Mouse (Mus musculus): ENCODE measurements around the gene Naa38. TPM values are rescaled to one million over a fixed set of nuclear protein-coding genes. Genes with fewer than 3 reads are reported as not detected.
A peak's percentile ranks its signal among the peaks of the same experiment; 100 is the strongest.
"Not testable (repeated sequence)": the region's sequence is repeated elsewhere in the genome, so short reads cannot be mapped to it uniquely, and the experiment has no call there.

Naa38 gene
- polyA plus RNA-seq, 1 experiment from 2014 or later = 179 TPM

DNA sequence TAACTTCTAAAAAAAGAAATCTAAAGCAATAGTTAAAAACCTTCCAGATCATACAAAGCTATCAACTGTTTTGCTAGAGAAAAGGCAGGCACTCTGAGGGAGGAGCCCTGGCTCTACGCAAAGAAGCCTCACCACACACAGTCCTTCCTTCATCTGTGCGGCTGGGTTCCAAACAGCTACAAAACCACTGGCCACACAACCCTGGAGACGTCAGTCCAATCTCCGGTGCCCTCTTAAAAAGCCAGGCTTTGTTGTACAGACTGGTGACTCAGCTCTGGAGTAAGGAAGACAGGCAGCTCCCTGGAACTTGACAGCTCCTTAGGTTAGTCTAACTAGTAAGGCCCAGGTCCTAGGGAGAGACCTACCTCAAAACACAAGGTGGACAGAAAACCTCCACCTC is 19.6 kb upstream of the Naa38 start:
- Histone ChIP-seq H3K4me1 (peaks cover 19% of the 10 kb centered on the region), H3K9me3 (no peaks in the 10 kb centered on the region), H3K36me3 (peaks cover 10% of the 10 kb centered on the region; the same call in 1 of the 2 replicates), H3K4me3 (replicated peaks) (no peak overlapping the region), H3K27me3 (replicated peaks) (no peaks in the 10 kb centered on the region), H3K9ac (no peak overlapping the region), H3K4me2 (no peak overlapping the region), H3K27ac (no peak overlapping the region)
- ATAC-seq (ENCODE audit: insufficient read depth, low FRiP score, low read depth) = no peak
- WGBS = 85% methylated on average over 4 of the region's 4 CpGs

GRCm38 (mm10) chr11:69377766-69378165 is 17.5 kb upstream of the Naa38 start:
- H3K27ac ChIP-seq = no peak overlapping the region
- no peaks in the 10 kb centered on the region for H3K9me3 ChIP-seq
- H3K27me3 ChIP-seq (replicated peaks) = no peaks in the 10 kb centered on the region
- peaks cover 3% of the 10 kb centered on the region; the same call in 1 of the 2 replicates for H3K4me1 ChIP-seq
- peaks cover 10% of the 10 kb centered on the region; the same call in 1 of the 2 replicates for H3K36me3 ChIP-seq
- no peak overlapping the region for H3K9ac ChIP-seq
- ATAC-seq (ENCODE audit: insufficient read depth, low FRiP score, low read depth) = 0 out of 2 replicates have a peak, but pooled peaks have one; percentile 54
- H3K4me3 ChIP-seq (replicated peaks) = no peak overlapping the region
- H3K4me2 ChIP-seq = no peak overlapping the region
- 69% methylated on average over 3 of the region's 3 CpGs for WGBS

- H3K36me3 ChIP-seq = no peaks in the 10 kb centered on the region
- ATAC-seq (ENCODE audit: insufficient read depth, low FRiP score, low read depth) = 0 out of 2 replicates have a peak, but pooled peaks have one; percentile 10
Measured at GRCm38 (mm10) chr11:69379600-69379999, 15.7 kb upstream of the Naa38 start.

DNA sequence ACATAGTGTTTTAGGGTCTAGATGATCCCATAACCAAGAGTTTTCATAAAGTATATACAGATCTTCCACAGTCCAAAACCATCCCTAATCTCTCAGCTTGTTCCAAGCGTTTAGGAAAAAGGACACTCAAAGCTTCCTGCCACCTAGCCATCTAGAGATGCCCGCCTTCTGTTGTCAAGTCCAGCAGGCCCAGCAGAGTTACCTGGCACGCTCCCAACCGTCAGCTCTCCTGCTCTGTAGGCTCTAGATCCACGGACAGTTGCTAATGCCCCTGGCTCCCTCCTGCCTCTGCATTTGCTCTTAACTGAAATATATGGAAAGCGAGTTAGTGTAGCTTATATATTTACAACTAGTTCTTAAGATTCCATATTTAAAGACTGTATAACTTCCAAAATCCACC is 13.9 kb upstream of the Naa38 start:
- H3K36me3 ChIP-seq = no peaks in the 10 kb centered on the region
- H3K4me1 ChIP-seq = no peaks in the 10 kb centered on the region
- ATAC-seq (ENCODE audit: insufficient read depth, low FRiP score, low read depth) = no peak
- no peaks in the 10 kb centered on the region for H3K27me3 ChIP-seq (replicated peaks)
- no peaks in the 10 kb centered on the region for H3K9me3 ChIP-seq
- H3K27ac ChIP-seq = no peak overlapping the region
- H3K4me2 ChIP-seq = no peak overlapping the region
- WGBS = 80% methylated on average over 6 of the region's 6 CpGs
- H3K9ac ChIP-seq = no peak overlapping the region
- no peak overlapping the region for H3K4me3 ChIP-seq (replicated peaks)

More at GRCm38 (mm10) chr11:69379600-69379999, 15.7 kb upstream of the Naa38 start:
- 86% methylated on average over 3 of the region's 3 CpGs for WGBS
- H3K4me3 ChIP-seq (replicated peaks) = no peak overlapping the region
- H3K9ac ChIP-seq = no peak overlapping the region
- no peaks in the 10 kb centered on the region for H3K9me3 ChIP-seq
- H3K27me3 ChIP-seq (replicated peaks) = no peaks in the 10 kb centered on the region
- no peak overlapping the region for H3K4me2 ChIP-seq
- no peaks in the 10 kb centered on the region for H3K4me1 ChIP-seq
- H3K27ac ChIP-seq = no peak overlapping the region

- no peak for ATAC-seq (ENCODE audit: insufficient read depth, low FRiP score, low read depth)
Measured at GRCm38 (mm10) chr11:69382478-69383105, 12.7 kb upstream of the Naa38 start.

GRCm38 (mm10) chr11:69384979-69385378 is 10.3 kb upstream of the Naa38 start:
- Histone ChIP-seq H3K4me3 (replicated peaks) (no peak overlapping the region), H3K4me1 (0 out of 2 replicates have a peak, but pooled peaks cover 2% of the 10 kb centered on the region), H3K36me3 (no peaks in the 10 kb centered on the region), H3K4me2 (no peak overlapping the region), H3K9me3 (no peaks in the 10 kb centered on the region), H3K27me3 (replicated peaks) (no peaks in the 10 kb centered on the region), H3K9ac (no peak overlapping the region), H3K27ac (no peak overlapping the region)
- ATAC-seq (ENCODE audit: insufficient read depth, low FRiP score, low read depth) = no peak
- 76% methylated on average over 6 of the region's 6 CpGs for WGBS

More at GRCm38 (mm10) chr11:69382478-69383105, 12.7 kb upstream of the Naa38 start:
- no peak overlapping the region for H3K9ac ChIP-seq
- no peak overlapping the region for H3K27ac ChIP-seq
- no peak overlapping the region for H3K4me2 ChIP-seq
- no peak overlapping the region for H3K4me3 ChIP-seq (replicated peaks)
- WGBS = 59% methylated on average over 10 of the region's 10 CpGs
- no peaks in the 10 kb centered on the region for H3K4me1 ChIP-seq
- H3K27me3 ChIP-seq (replicated peaks) = no peaks in the 10 kb centered on the region
- no peaks in the 10 kb centered on the region for H3K9me3 ChIP-seq
- H3K36me3 ChIP-seq = no peaks in the 10 kb centered on the region

DNA sequence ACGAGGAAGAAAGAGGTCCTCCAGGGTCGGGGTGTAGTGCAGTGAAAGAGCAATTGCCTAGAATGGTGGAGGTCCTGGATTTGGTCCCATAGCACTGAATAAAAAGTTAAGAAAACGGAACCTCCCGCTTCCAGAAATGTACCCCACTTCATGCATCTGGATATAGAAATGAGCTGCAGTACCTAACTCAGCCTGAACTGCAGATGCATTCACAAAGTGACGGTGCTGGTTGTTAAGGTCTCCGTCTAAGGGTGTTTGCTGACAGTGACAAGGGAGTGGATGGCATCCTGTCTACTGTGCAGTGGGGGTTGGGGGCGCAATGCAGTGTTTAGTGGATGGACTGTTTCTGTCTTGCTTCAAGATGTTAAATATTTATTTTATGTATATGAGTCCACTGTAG is 8.5 kb upstream of the Naa38 start:
- ATAC-seq (ENCODE audit: insufficient read depth, low FRiP score, low read depth) = no peak
- 71% methylated on average over 7 of the region's 7 CpGs for WGBS
- H3K36me3 ChIP-seq = no peaks in the 10 kb centered on the region
- H3K4me2 ChIP-seq = no peak overlapping the region
- H3K4me1 ChIP-seq = 0 out of 2 replicates have a peak, but pooled peaks cover 6% of the 10 kb centered on the region
- no peak overlapping the region for H3K27ac ChIP-seq
- H3K9me3 ChIP-seq = no peaks in the 10 kb centered on the region
- no peak overlapping the region for H3K9ac ChIP-seq
- no peak overlapping the region for H3K4me3 ChIP-seq (replicated peaks)
- no peaks in the 10 kb centered on the region for H3K27me3 ChIP-seq (replicated peaks)

GRCm38 (mm10) chr11:69388680-69389079 is 6.6 kb upstream of the Naa38 start:
- ATAC-seq (ENCODE audit: insufficient read depth, low FRiP score, low read depth) = no peak
- H3K27me3 ChIP-seq (replicated peaks) = no peaks in the 10 kb centered on the region
- H3K27ac ChIP-seq = no peak overlapping the region
- no peak overlapping the region for H3K4me3 ChIP-seq (replicated peaks)
- no peaks in the 10 kb centered on the region for H3K9me3 ChIP-seq
- no peak overlapping the region for H3K4me2 ChIP-seq
- 94% methylated on average over 4 of the region's 4 CpGs for WGBS
- H3K4me1 ChIP-seq = 0 out of 2 replicates have a peak, but pooled peaks cover 6% of the 10 kb centered on the region
- no peak overlapping the region for H3K9ac ChIP-seq
- no peaks in the 10 kb centered on the region for H3K36me3 ChIP-seq

DNA sequence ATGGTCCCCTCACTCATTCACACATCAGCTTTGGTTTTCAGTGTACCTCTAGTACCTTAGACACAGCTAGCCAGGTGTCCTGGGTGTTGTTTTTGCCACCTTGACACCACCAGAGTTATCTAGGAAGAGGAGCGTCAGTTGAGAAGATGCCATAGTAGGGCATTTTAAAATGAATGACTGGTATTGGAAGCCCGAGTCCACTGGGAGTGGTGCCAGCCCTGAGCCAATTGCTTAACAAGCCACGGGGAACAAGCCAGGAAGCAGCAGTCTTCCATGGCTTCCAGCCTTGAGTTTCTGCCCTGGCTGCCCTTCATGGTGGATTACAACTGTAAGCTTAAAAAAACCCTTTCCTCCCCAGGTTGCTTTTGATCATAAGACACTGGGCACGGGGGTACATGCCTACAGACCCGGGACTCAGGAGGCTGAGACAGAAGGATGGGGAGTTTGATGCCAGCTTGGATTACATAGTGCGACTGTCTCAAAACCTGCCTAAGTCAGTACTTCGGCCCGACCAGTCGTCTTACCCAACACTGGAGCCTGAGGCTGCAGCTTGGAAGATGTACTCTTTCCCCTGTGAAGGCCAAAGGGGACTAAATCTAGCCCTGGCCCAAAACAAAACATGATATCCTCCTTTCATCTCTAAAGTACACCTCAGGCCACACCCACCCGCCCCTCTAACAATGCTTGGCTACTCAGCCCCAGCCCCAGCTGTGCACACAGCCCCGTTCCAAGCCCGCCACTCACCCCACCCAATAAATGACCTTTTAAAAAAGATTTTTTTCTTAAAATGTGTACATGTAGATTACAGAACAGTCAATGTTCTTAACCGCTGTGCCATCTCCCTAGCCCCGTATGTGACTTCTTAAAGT is 5.5 kb upstream of the Naa38 start:
- Histone ChIP-seq H3K27me3 (replicated peaks) (no peaks in the 10 kb centered on the region), H3K9ac (no peak overlapping the region), H3K4me2 (no peak overlapping the region), H3K9me3 (no peaks in the 10 kb centered on the region), H3K4me3 (replicated peaks) (no peak overlapping the region; the same call in 1 of the 2 replicates), H3K36me3 (no peaks in the 10 kb centered on the region), H3K4me1 (0 out of 2 replicates have a peak, but pooled peaks cover 9% of the 10 kb centered on the region), H3K27ac (0 out of 2 replicates have a peak overlapping the region, but pooled peaks have one; percentile 16)
- ATAC-seq (ENCODE audit: insufficient read depth, low FRiP score, low read depth) = peak; percentile 9; the same call in 1 of the 2 replicates
- 59% methylated on average over 14 of the region's 14 CpGs for WGBS

- no peak for ATAC-seq (ENCODE audit: insufficient read depth, low FRiP score, low read depth)
- no peak overlapping the region for H3K9ac ChIP-seq
- H3K4me1 ChIP-seq = 0 out of 2 replicates have a peak, but pooled peaks cover 9% of the 10 kb centered on the region
- no peak overlapping the region for H3K4me2 ChIP-seq
- H3K36me3 ChIP-seq = no peaks in the 10 kb centered on the region
- no peaks in the 10 kb centered on the region for H3K9me3 ChIP-seq
- no peaks in the 10 kb centered on the region for H3K27me3 ChIP-seq (replicated peaks)
- H3K27ac ChIP-seq = no peak overlapping the region
- H3K4me3 ChIP-seq (replicated peaks) = no peak overlapping the region; the same call in 1 of the 2 replicates
- WGBS = 50% methylated on average over 10 of the region's 10 CpGs
Measured at GRCm38 (mm10) chr11:69390400-69391034, 4.8 kb upstream of the Naa38 start.

- H3K4me2 ChIP-seq = peak overlapping the region; percentile 66
- H3K27me3 ChIP-seq (replicated peaks); ATAC-seq (ENCODE audit: insufficient read depth, low FRiP score, low read depth); H3K36me3 ChIP-seq; H3K9me3 ChIP-seq: not testable (repeated sequence)
- H3K4me3 ChIP-seq (replicated peaks) = peak overlapping the region; percentile 61
- H3K27ac ChIP-seq = peak overlapping the region; percentile 96; the same call in 1 of the 2 replicates
- WGBS = 1% methylated on average over 31 of the region's 31 CpGs
- H3K9ac ChIP-seq = peak overlapping the region; percentile 40
- peaks cover 37% of the 10 kb centered on the region for H3K4me1 ChIP-seq
Measured at GRCm38 (mm10) chr11:69394591-69395167, 608 bp upstream of the Naa38 start.

Measured in stomach, embryonic 15.5 days (tissue).